Mouse (Mus musculus) limb, embryonic 10.5 days (tissue): ENCODE data around the gene Cdr2. TPM values are rescaled to one million over a fixed set of nuclear protein-coding genes. Genes with fewer than 3 reads are reported as not detected.
"Not testable (repeated sequence)": the region's sequence is repeated elsewhere in the genome, so short reads cannot be mapped to it uniquely, and the experiment has no call there.

Source experiments
- DNase-seq: peaks from one replicate; pipeline ENCODE4 v3.0.0-alpha.2; 2017; ENCODE audit warnings: low spot score
- H3K27ac ChIP-seq: fragments of 300-500 bp; sonication (generic); 2 replicates; pipeline ENCODE4 v1.5.1; 2016; ENCODE audit warnings: mild to moderate bottlenecking
- H3K27me3 ChIP-seq: fragments of 300-500 bp; sonication (generic); 2 replicates; pipeline ENCODE4 v1.6.1; 2016; ENCODE audit warnings: low read depth, mild to moderate bottlenecking; ENCODE audit not compliant: poor library complexity, severe bottlenecking
- H3K36me3 ChIP-seq: fragments of 300-500 bp; sonication (generic); 2 replicates; pipeline ENCODE4 v1.6.1; 2016; ENCODE audit warnings: mild to moderate bottlenecking, moderate library complexity
- H3K4me1 ChIP-seq: fragments of 300-500 bp; sonication (generic); 2 replicates; pipeline ENCODE4 v1.6.1; 2016
- H3K4me3 ChIP-seq: fragments of 300-500 bp; sonication (generic); 2 replicates; pipeline ENCODE4 v1.5.1; 2016; ENCODE audit warnings: mild to moderate bottlenecking, moderate library complexity
- H3K9me3 ChIP-seq: fragments of 300-500 bp; sonication (generic); replicated peaks from 2 replicates; pipeline ENCODE4 v1.6.1; 2016; ENCODE audit warnings: mild to moderate bottlenecking
- WGBS: fragments of 180-500 bp; shearing (Covaris S2); methylation state at CpG from one replicate; pipeline ENCODE4 v1.1.7; 2016; 5-methylcytosine and 5-hydroxymethylcytosine counted together
- polyA plus RNA-seq: library from polyadenylated mRNA; unstranded; fragments of >200 nt; fragmentation: Nextera tagmentation; extraction: Ambion mirVana; gene quantifications from 2 replicates; pipeline ENCODE4 v1.2.1, GENCODE M21; 2016

Cdr2 gene
- polyA plus RNA-seq, 1 experiment from 2014 or later = 12.8 TPM

GRCm38 (mm10) chr7:120917592-120918461, 64.3 kb downstream of the Cdr2 start, which contains the start of gene Polr3e:
Polr3e (plus strand) TSS chr7:120917744.
- Histone ChIP-seq H3K4me3 (peak within 1 kb of the TSS; percentile 98), H3K36me3 (peaks cover 15% of the 10 kb centered on the region), H3K4me1 (peaks cover 23% of the 10 kb centered on the region), H3K27me3 (no peaks in the 10 kb centered on the region), H3K9me3 (no peaks in the 10 kb centered on the region), H3K27ac (peak within 1 kb of the TSS; percentile 95)
- WGBS = 2% methylated on average over 101 of the region's 102 CpGs
- DNase-seq = peak; percentile 98

DNA sequence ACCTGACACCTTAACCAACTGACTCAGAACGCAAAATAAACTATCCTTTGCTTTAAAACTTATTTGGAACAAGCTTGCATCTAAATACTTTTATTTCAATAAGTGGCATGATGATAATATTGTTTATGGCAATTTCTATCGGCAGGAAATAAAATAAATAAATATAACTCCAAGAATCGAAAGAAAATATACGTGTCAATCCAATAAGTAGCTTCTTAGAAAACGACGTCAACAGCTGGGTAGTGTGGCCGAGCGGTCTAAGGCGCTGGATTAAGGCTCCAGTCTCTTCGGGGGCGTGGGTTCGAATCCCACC, 64.9 kb downstream of the Cdr2 start:
- Histone ChIP-seq H3K36me3 (peaks cover 10% of the 10 kb centered on the region; the same call in 1 of the 2 replicates), H3K9me3 (no peaks in the 10 kb centered on the region), H3K27ac (peak overlapping the region; percentile 95; the same call in 1 of the 2 replicates), H3K4me3 (peak overlapping the region; percentile 98), H3K27me3 (no peaks in the 10 kb centered on the region), H3K4me1 (peaks cover 23% of the 10 kb centered on the region)
- 12% methylated on average over 12 of the region's 12 CpGs for WGBS
- DNase-seq = no peak

GRCm38 (mm10) chr7:120916262-120916875, 65.7 kb downstream of the Cdr2 start:
- peak overlapping the region; percentile 98 for H3K4me3 ChIP-seq
- 33% methylated on average over 11 of the region's 11 CpGs for WGBS

GRCm38 (mm10) chr7:120913332-120913731, 68.8 kb downstream of the Cdr2 start:
- WGBS = 33% methylated on average over 1 of the region's 1 CpGs
- Histone ChIP-seq H3K36me3 (no peaks in the 10 kb centered on the region), H3K4me3 (no peak overlapping the region), H3K9me3 (no peaks in the 10 kb centered on the region), H3K27ac (no peak overlapping the region), H3K27me3 (no peaks in the 10 kb centered on the region), H3K4me1 (peaks cover 3% of the 10 kb centered on the region; the same call in 1 of the 2 replicates)
- no peak for DNase-seq

More at GRCm38 (mm10) chr7:120916262-120916875, 65.7 kb downstream of the Cdr2 start:
- peaks cover 7% of the 10 kb centered on the region; the same call in 1 of the 2 replicates for H3K36me3 ChIP-seq
- H3K9me3 ChIP-seq = no peaks in the 10 kb centered on the region
- no peaks in the 10 kb centered on the region for H3K27me3 ChIP-seq
- DNase-seq = no peak
- no peak overlapping the region for H3K27ac ChIP-seq
- peaks cover 23% of the 10 kb centered on the region for H3K4me1 ChIP-seq

GRCm38 (mm10) chr7:120911268-120911667, 70.8 kb downstream of the Cdr2 start:
- H3K27me3 ChIP-seq, H3K4me3 ChIP-seq, H3K4me1 ChIP-seq, H3K27ac ChIP-seq, DNase-seq, H3K9me3 ChIP-seq, H3K36me3 ChIP-seq: not testable (repeated sequence)
- WGBS = 92% methylated on average over 6 of the region's 6 CpGs

DNA sequence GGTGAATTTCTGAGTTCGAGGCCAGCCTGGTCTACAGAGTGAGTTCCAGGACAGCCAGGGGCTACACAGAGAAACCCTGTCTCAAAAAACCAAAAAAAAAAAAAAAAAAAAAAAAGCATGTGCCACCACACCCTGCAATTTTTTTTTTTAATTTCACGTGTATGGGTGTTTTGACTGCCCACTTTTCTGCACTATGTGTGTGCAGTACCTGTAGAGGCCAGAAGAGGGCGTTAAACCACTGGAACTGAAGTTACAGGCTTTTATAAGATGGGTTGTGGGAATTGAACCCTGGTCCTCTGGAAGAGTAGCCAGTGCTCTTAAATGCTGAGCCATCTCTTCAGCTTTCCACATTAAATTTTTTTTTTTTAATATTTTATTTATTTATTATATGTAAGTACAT, 71.9 kb downstream of the Cdr2 start:
- 77% methylated on average over 3 of the region's 3 CpGs for WGBS
- not testable (repeated sequence) for H3K27me3 ChIP-seq, H3K36me3 ChIP-seq, H3K9me3 ChIP-seq, H3K4me3 ChIP-seq, H3K27ac ChIP-seq, H3K4me1 ChIP-seq, DNase-seq

Other genes starting within 250 kb of the Cdr2 start
- 0.05 and 0.13 TPM in 2 replicates for gene Vwa3a, start 243.0 kb downstream of the Cdr2 start, polyA plus RNA-seq
- not detected in 2 replicates for gene Gm5737, start 169.9 kb downstream of the Cdr2 start, polyA plus RNA-seq
- gene Eef2k, start 139.5 kb downstream of the Cdr2 start, polyA plus RNA-seq = 21.3 and 23.5 TPM in 2 replicates
- gene Polr3e, start 64.6 kb downstream of the Cdr2 start, polyA plus RNA-seq = 46.1 and 50.7 TPM in 2 replicates
- gene Mfsd13b, start 197 bp upstream of the Cdr2 start, polyA plus RNA-seq = 0.13 and 0.20 TPM in 2 replicates
- gene Mettl9, start 52.1 kb upstream of the Cdr2 start, polyA plus RNA-seq = 205 and 223 TPM in 2 replicates
- 0.65 and 1.1 TPM in 2 replicates for gene Igsf6, start 92.3 kb upstream of the Cdr2 start, polyA plus RNA-seq
- not detected in 2 replicates for gene Otoa, start 99.3 kb upstream of the Cdr2 start, polyA plus RNA-seq